Mouse (Mus musculus) embryonic fibroblast, embryonic 13.5 days (primary cell): ENCODE data around the gene Uck2.

Experiments used
- CTCF ChIP-seq: IDR thresholded peaks from 2 replicates; pipeline ENCODE4 v1.5.1; 2011; ENCODE audit warnings: mild to moderate bottlenecking, control low read depth, low read length, moderate library complexity, borderline replicate concordance; ENCODE audit not compliant: insufficient read depth
- POLR2A ChIP-seq: IDR thresholded peaks from 2 replicates; pipeline ENCODE4 v1.6.1; 2011; ENCODE audit warnings: low read depth, mild to moderate bottlenecking, control low read depth, low read length, moderate library complexity

GRCm38 (mm10) chr1:167278395-167278794 lies 6.7 kb downstream of the Uck2 start:
- TF ChIP-seq CTCF: no peak
- no peak for TF ChIP-seq POLR2A
